Mouse (Mus musculus): ENCODE data around the gene Macrod2. TPM values are rescaled to one million over a fixed set of nuclear protein-coding genes. Genes with fewer than 3 reads are reported as not detected.

The Macrod2 gene
- polyA plus RNA-seq, 1 experiment from 2014 or later, result 19.9 TPM

DNA sequence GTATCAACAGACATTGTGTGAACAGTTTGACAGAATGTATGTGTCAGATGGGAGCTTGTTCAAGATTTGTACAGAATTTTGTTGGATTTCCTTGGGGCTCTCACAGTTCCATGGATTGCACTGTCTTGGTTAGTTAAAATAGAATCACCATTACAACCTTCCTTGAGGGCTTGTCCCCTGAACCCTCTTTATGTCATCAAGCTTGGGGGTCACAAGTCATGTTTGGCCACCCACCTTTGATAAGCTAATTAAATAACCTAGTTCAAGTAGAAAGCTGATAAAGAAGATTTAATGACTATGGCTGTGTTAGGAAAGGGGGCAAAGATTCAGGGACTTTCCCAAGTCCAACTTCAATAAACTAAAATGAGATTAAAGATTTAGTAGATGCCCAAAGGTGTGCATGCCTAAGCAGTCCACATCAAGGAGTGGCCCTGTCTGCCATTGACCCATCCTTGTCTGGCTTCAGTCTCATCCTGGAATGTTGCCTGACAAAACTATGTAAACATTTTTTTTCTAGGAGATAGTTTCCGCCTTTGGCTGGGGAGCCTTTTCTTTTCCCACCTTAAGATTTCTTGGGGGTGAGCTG is 1163.2 kb downstream of the Macrod2 start:
- Histone ChIP-seq H3K27me3 (replicated peaks; ENCODE audit: control insufficient read depth, insufficient read depth, low read length) (no peaks in the 10 kb centered on the region), H3K4me1 (replicated peaks; ENCODE audit: control insufficient read depth, insufficient read depth, low read length) (no peaks in the 10 kb centered on the region; the same call in 1 of the 2 replicates), H3K9me3 (ENCODE audit: control insufficient read depth, low read length) (no peaks in the 10 kb centered on the region), H3K9ac (ENCODE audit: low read depth, low read length) (no peak overlapping the region), H3K36me3 (ENCODE audit: control insufficient read depth, insufficient read depth, low read length) (no peaks in the 10 kb centered on the region), H3K4me3 (ENCODE audit: low read depth, low read length) (no peak overlapping the region), H3K4me2 (no peak overlapping the region), H3K27ac (ENCODE audit: low read depth, low read length) (no peak overlapping the region)
- DNase-seq (ENCODE audit: low spot score) (no peak), ATAC-seq (replicated peaks; ENCODE audit: low FRiP score) (no peak)
- WGBS, result 52% methylated on average over 1 of the region's 1 CpGs

DNA sequence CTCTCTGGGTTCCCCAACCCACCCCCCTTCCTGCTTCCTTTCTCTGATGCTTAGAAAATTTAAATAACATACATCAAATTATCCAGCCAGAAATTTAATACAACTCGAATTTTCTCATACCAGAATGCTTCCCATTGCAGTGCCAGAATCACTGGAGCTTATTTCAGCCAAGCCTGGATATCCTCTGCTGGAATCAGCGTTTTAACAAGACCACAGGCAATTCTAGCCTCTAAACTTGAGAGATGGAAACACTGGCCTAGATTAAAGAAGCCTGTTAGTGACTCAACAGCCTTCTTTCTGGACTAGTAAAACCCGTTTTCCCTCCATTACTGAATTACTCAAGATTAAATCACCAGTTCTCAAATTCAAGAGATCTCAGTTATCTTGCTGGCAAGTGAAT is 1170.9 kb downstream of the Macrod2 start:
- H3K27me3 ChIP-seq (replicated peaks; ENCODE audit: control insufficient read depth, insufficient read depth, low read length), result no peaks in the 10 kb centered on the region
- H3K9ac ChIP-seq (ENCODE audit: low read depth, low read length), result no peak overlapping the region
- no peak for DNase-seq (ENCODE audit: low spot score)
- no peak overlapping the region for H3K27ac ChIP-seq (ENCODE audit: low read depth, low read length)
- H3K36me3 ChIP-seq (ENCODE audit: control insufficient read depth, insufficient read depth, low read length), result no peaks in the 10 kb centered on the region
- no peak for ATAC-seq (replicated peaks; ENCODE audit: low FRiP score)
- WGBS, result 47% methylated on average over 3 of the region's 3 CpGs
- no peak overlapping the region for H3K4me3 ChIP-seq (ENCODE audit: low read depth, low read length)
- no peaks in the 10 kb centered on the region for H3K9me3 ChIP-seq (ENCODE audit: control insufficient read depth, low read length)
- no peaks in the 10 kb centered on the region for H3K4me1 ChIP-seq (replicated peaks; ENCODE audit: control insufficient read depth, insufficient read depth, low read length)
- H3K4me2 ChIP-seq, result no peak overlapping the region

DNA sequence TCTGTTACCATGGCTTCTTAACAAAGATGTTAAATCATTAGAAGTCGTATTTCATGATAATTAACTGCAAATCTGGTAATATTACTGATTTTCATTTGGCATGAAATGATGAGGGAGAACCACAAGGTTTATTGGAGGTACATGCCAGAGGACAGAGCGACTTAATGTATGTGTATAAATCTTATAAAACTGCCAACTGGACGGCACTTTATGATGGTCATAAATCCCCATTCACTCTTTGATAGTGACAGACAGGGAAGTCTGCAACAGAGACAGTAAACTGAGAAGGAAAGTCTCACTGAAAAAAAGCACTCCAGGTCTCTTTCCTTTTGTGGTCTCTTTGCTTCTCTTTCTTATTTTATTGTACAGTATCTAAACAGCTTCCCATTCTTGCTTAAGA is 1176.3 kb downstream of the Macrod2 start:
- no peak for ATAC-seq (replicated peaks; ENCODE audit: low FRiP score)
- Histone ChIP-seq H3K27me3 (replicated peaks; ENCODE audit: control insufficient read depth, insufficient read depth, low read length) (no peaks in the 10 kb centered on the region), H3K27ac (ENCODE audit: low read depth, low read length) (no peak overlapping the region), H3K36me3 (ENCODE audit: control insufficient read depth, insufficient read depth, low read length) (no peaks in the 10 kb centered on the region), H3K9me3 (ENCODE audit: control insufficient read depth, low read length) (no peaks in the 10 kb centered on the region), H3K4me3 (ENCODE audit: low read depth, low read length) (no peak overlapping the region), H3K4me1 (replicated peaks; ENCODE audit: control insufficient read depth, insufficient read depth, low read length) (no peaks in the 10 kb centered on the region), H3K4me2 (no peak overlapping the region), H3K9ac (ENCODE audit: low read depth, low read length) (no peak overlapping the region)
- no peak for DNase-seq (ENCODE audit: low spot score)
- 41% methylated on average over 3 of the region's 3 CpGs for WGBS

DNA sequence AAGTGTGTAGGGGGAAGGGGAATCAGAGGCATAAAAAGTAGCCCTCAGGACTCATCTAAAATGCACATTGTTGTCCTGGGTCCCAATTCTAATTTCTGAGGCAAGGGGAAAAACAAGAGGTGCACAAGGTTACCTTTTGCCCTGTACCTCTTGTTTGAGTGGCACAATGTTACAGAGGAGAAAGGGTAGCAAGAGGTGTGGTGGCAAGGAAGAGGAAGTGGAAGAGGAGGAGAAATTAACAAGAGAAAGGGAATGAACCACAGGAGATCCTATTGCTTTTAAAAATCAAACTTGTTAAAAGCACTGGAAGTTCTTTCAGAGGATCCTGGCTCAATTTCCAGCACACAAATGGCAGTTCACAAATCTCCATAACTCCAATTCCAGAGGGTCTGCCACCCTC is 1183.1 kb downstream of the Macrod2 start:
- Histone ChIP-seq H3K9ac (ENCODE audit: low read depth, low read length) (no peak overlapping the region), H3K4me2 (no peak overlapping the region), H3K4me1 (replicated peaks; ENCODE audit: control insufficient read depth, insufficient read depth, low read length) (no peaks in the 10 kb centered on the region), H3K27me3 (replicated peaks; ENCODE audit: control insufficient read depth, insufficient read depth, low read length) (no peaks in the 10 kb centered on the region), H3K36me3 (ENCODE audit: control insufficient read depth, insufficient read depth, low read length) (no peaks in the 10 kb centered on the region), H3K9me3 (ENCODE audit: control insufficient read depth, low read length) (no peaks in the 10 kb centered on the region), H3K27ac (ENCODE audit: low read depth, low read length) (no peak overlapping the region), H3K4me3 (ENCODE audit: low read depth, low read length) (no peak overlapping the region)
- no peak for DNase-seq (ENCODE audit: low spot score)
- no peak for ATAC-seq (replicated peaks; ENCODE audit: low FRiP score)

DNA sequence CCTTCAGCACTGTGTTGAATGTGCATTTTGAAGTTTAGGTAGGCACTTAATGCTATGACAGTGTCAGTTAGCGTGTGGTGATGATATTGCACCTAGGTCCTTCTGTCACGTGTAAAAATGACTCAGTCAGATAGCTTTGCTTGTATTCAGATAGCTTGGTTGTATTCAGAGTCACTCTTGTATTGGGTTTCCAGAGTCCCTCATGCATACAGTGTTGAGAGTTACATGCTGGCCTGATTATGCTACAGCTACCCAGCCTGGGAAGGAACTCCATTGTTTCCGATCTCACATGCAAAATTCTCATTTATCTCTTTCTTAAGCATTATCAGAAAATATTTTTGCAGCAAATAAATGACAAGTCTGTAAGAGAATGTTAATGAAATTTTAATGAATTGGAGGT is 1187.3 kb downstream of the Macrod2 start:
- H3K27ac ChIP-seq (ENCODE audit: low read depth, low read length), result no peak overlapping the region
- H3K4me3 ChIP-seq (ENCODE audit: low read depth, low read length), result no peak overlapping the region
- 78% methylated on average over 3 of the region's 3 CpGs for WGBS
- no peaks in the 10 kb centered on the region for H3K9me3 ChIP-seq (ENCODE audit: control insufficient read depth, low read length)
- no peak overlapping the region for H3K4me2 ChIP-seq
- H3K4me1 ChIP-seq (replicated peaks; ENCODE audit: control insufficient read depth, insufficient read depth, low read length), result no peaks in the 10 kb centered on the region
- H3K27me3 ChIP-seq (replicated peaks; ENCODE audit: control insufficient read depth, insufficient read depth, low read length), result no peaks in the 10 kb centered on the region
- no peaks in the 10 kb centered on the region for H3K36me3 ChIP-seq (ENCODE audit: control insufficient read depth, insufficient read depth, low read length)
- DNase-seq (ENCODE audit: low spot score), result no peak
- H3K9ac ChIP-seq (ENCODE audit: low read depth, low read length), result no peak overlapping the region
- ATAC-seq (replicated peaks; ENCODE audit: low FRiP score), result no peak

DNA sequence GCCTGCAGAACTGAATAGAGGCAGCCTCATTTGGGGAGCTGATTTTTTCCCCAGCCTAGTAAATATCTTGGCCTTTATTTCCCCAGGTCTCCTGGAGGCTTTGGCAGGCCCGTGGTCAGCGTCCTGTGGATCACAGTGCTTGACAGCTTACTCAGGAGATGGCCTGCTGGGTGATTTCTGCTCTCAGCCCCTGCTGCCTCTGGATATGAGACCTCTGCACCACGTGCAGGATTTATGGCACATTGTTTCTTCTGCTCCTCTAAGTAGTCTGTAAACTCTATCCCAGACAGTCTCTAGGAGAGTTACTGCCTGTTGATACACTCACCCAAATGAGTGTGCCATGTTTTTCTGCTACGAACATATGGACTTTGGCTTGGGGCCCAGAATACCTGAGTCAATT is 1187.8 kb downstream of the Macrod2 start:
- no peaks in the 10 kb centered on the region for H3K9me3 ChIP-seq (ENCODE audit: control insufficient read depth, low read length)
- no peak for DNase-seq (ENCODE audit: low spot score)
- H3K4me2 ChIP-seq, result no peak overlapping the region
- H3K36me3 ChIP-seq (ENCODE audit: control insufficient read depth, insufficient read depth, low read length), result no peaks in the 10 kb centered on the region
- H3K4me1 ChIP-seq (replicated peaks; ENCODE audit: control insufficient read depth, insufficient read depth, low read length), result no peaks in the 10 kb centered on the region
- no peaks in the 10 kb centered on the region for H3K27me3 ChIP-seq (replicated peaks; ENCODE audit: control insufficient read depth, insufficient read depth, low read length)
- H3K9ac ChIP-seq (ENCODE audit: low read depth, low read length), result no peak overlapping the region
- no peak overlapping the region for H3K27ac ChIP-seq (ENCODE audit: low read depth, low read length)
- 44% methylated on average over 4 of the region's 4 CpGs for WGBS
- no peak for ATAC-seq (replicated peaks; ENCODE audit: low FRiP score)
- no peak overlapping the region for H3K4me3 ChIP-seq (ENCODE audit: low read depth, low read length)

DNA sequence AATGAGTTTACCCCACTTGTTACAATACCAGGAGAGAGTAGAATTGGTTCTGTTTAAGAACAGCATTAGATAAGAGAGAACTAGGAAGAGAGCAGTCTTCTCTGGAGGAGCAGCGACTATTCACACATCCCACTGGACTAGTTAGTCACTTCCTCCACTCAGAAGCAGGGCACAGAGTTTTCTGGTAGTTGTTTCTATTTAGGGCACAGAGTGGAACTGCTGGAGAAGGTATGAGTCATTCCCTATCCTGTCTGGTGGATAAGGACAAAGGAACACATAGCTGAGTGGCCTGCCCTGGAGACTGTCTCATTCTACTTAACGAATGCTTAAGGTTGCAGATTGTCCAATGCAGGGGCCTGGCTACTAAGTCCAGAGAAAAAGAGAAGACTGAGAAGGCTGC is 1192.2 kb downstream of the Macrod2 start:
- ATAC-seq (replicated peaks; ENCODE audit: low FRiP score) (no peak), DNase-seq (ENCODE audit: low spot score) (no peak)
- H3K4me1 ChIP-seq (replicated peaks; ENCODE audit: control insufficient read depth, insufficient read depth, low read length), result no peaks in the 10 kb centered on the region
- H3K36me3 ChIP-seq (ENCODE audit: control insufficient read depth, insufficient read depth, low read length), result no peaks in the 10 kb centered on the region
- H3K4me3 ChIP-seq (ENCODE audit: low read depth, low read length), result no peak overlapping the region
- no peak overlapping the region for H3K4me2 ChIP-seq
- H3K9ac ChIP-seq (ENCODE audit: low read depth, low read length), result no peak overlapping the region
- no peak overlapping the region for H3K27ac ChIP-seq (ENCODE audit: low read depth, low read length)
- H3K27me3 ChIP-seq (replicated peaks; ENCODE audit: control insufficient read depth, insufficient read depth, low read length), result no peaks in the 10 kb centered on the region
- H3K9me3 ChIP-seq (ENCODE audit: control insufficient read depth, low read length), result no peaks in the 10 kb centered on the region
- WGBS, result 39% methylated on average over 2 of the region's 2 CpGs

DNA sequence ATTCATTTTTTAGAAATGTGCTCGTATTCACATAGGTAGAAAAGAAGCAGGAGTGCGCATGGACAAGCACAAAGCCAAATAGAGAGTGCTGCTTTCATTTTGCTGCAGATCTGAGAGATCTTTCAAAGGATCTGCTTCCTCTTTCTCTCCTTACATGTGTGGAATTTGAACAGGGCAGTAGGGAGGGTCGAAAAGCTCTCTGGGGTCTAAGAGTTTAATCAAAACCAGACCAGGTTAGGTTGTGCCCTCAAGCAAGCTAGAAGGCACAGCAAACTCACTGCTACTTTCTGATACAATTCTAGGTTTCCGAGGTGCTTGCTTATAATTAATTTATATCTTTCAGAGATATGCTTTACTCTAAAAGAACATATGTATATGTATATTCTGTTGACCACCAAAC is 1196.2 kb downstream of the Macrod2 start:
- no peak overlapping the region for H3K4me2 ChIP-seq
- H3K9ac ChIP-seq (ENCODE audit: low read depth, low read length), result no peak overlapping the region
- H3K4me3 ChIP-seq (ENCODE audit: low read depth, low read length), result no peak overlapping the region
- no peaks in the 10 kb centered on the region for H3K36me3 ChIP-seq (ENCODE audit: control insufficient read depth, insufficient read depth, low read length)
- H3K27me3 ChIP-seq (replicated peaks; ENCODE audit: control insufficient read depth, insufficient read depth, low read length), result no peaks in the 10 kb centered on the region
- no peak for DNase-seq (ENCODE audit: low spot score)
- 62% methylated on average over 4 of the region's 4 CpGs for WGBS
- no peaks in the 10 kb centered on the region for H3K9me3 ChIP-seq (ENCODE audit: control insufficient read depth, low read length)
- no peaks in the 10 kb centered on the region for H3K4me1 ChIP-seq (replicated peaks; ENCODE audit: control insufficient read depth, insufficient read depth, low read length)
- no peak for ATAC-seq (replicated peaks; ENCODE audit: low FRiP score)
- no peak overlapping the region for H3K27ac ChIP-seq (ENCODE audit: low read depth, low read length)

DNA sequence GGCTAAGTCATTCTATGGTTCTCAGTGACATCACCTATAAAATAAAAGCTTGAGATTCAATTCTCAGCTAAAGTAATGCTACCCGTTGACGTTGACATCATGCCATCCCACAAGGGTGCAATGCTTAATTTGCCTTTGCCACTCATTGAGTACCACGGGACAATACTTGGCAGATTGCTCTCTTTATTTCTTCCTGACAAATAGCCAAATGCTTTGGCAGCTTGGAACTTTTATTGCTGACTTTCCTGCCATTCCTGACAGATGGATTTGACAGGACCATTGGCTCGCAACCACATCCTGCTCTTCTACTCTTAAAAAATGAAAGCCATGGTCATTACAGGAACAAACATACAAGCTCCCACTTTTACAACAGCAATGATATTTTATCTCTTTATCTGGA is 1199.7 kb downstream of the Macrod2 start:
- DNase-seq (ENCODE audit: low spot score), result no peak
- Histone ChIP-seq H3K9ac (ENCODE audit: low read depth, low read length) (no peak overlapping the region), H3K36me3 (ENCODE audit: control insufficient read depth, insufficient read depth, low read length) (no peaks in the 10 kb centered on the region), H3K27ac (ENCODE audit: low read depth, low read length) (no peak overlapping the region), H3K9me3 (ENCODE audit: control insufficient read depth, low read length) (no peaks in the 10 kb centered on the region), H3K27me3 (replicated peaks; ENCODE audit: control insufficient read depth, insufficient read depth, low read length) (no peaks in the 10 kb centered on the region), H3K4me2 (no peak overlapping the region), H3K4me3 (ENCODE audit: low read depth, low read length) (no peak overlapping the region), H3K4me1 (replicated peaks; ENCODE audit: control insufficient read depth, insufficient read depth, low read length) (no peaks in the 10 kb centered on the region)
- WGBS, result 76% methylated on average over 4 of the region's 4 CpGs
- ATAC-seq (replicated peaks; ENCODE audit: low FRiP score), result no peak
